Mouse (Mus musculus) G1E-ER4 (cell line): Measurements from ENCODE around the gene Gm10428. TPM values are rescaled to one million over a fixed set of nuclear protein-coding genes. Genes with fewer than 3 reads are reported as not detected.

Source experiments
- GATA1 ChIP-seq: IDR thresholded peaks from one replicate; pipeline ENCODE4 v1.8.0; 2012; ENCODE audit warnings: low read length, inconsistent platforms
- polyA plus RNA-seq: library from polyadenylated mRNA; stranded (reverse); fragments of >175 nt; gene quantifications from 2 replicates; pipeline ENCODE4 v1.2.3, GENCODE M21; 2012

Gene Gm10428
- not detected in 2 replicates for polyA plus RNA-seq

- no peak for TF ChIP-seq GATA1
These were observed at the start of gene Gm10428 for GRCm38 (mm10) chr11:62752780-62753179. TSS of gene Gm10428 (plus strand) at chr11:62753100.

- no peak for TF ChIP-seq GATA1
These were observed 46.8 kb upstream of the Gm10428 start for GRCm38 (mm10) chr11:62706141-62706540.

DNA sequence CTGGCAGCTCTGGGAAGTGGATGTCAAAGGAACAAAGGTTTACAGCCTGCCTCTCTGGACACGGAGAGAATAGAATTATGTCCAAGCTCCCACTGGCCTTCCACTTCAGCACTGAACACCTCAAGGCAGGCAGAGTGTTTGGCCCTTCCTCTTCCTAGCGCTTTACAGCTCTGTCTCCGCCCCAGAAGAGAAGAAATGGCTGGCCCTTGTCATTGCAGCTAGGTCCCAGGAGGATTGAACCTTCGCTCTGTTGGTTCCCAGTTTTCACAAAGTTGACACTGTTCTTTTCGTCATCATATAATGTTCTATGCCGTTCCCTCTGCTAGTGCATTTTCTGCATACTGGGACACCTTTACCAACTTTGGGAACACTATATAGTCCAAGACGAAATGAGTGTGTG is 44.6 kb upstream of the Gm10428 start:
- no peak for TF ChIP-seq GATA1

DNA sequence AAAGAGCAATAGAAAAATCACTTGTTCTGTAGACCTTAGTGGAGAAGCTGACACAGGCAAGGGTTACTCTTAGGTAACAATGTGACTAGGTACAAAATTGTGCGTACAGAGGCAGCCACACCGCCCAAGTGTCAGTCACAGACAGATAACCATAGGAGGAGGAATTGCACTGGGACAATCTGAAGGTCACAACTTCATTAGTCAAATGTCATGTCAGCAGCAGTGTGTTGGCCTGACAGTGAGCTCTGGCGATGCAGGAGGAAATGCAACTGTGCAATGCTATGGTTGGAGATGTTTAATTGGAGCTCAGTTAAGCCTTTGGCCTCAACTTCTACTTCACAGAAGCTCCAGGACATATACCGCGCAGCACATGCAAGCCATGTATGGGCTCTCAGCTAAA is 42.2 kb upstream of the Gm10428 start:
- no peak for TF ChIP-seq GATA1

- TF ChIP-seq GATA1, result no peak
These were observed 24.6 kb upstream of the Gm10428 start for GRCm38 (mm10) chr11:62728276-62728675.

GRCm38 (mm10) chr11:62731311-62732021 is 21.4 kb upstream of the Gm10428 start, which contains the start of gene Zfp287:
TSS of gene Zfp287 (minus strand) at chr11:62731905.
- no peak for TF ChIP-seq GATA1

DNA sequence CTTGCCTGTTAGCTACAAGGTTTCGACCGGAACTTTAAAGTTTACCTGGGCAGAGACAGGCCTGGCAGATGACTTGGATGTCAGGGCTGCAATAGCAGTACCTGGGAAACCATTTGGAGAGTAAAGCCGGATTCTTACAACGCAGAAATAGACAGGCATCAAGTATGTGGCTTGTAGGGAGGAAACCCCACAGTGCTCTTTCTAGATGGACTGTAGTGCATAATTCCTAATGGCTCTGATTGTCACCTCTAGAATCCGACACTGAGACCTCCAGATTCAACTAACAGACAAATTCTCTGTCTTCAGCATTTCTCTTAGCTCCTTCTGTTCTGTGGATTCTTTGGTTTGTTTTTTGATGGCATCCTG is 20.9 kb upstream of the Gm10428 start:
- TF ChIP-seq GATA1, result no peak

DNA sequence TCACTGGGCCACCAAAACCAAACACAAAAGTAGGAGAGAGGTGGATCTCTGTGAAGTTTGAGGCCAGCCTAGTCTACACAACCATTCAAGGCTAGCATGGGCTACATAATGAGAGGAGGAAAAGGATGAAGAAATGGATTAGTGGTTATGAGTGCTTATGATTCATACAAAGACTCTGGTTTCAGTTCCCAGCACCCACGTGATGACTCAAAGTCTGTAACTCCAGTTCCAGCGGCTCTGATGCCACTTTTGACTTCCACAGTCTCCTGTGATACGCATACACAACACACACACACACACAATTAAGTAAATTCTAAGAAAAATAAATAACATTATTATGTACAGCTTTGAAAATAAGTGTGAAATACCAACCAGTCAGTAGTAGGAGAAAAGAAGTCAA is 20.2 kb upstream of the Gm10428 start:
- TF ChIP-seq GATA1, result no peak

DNA sequence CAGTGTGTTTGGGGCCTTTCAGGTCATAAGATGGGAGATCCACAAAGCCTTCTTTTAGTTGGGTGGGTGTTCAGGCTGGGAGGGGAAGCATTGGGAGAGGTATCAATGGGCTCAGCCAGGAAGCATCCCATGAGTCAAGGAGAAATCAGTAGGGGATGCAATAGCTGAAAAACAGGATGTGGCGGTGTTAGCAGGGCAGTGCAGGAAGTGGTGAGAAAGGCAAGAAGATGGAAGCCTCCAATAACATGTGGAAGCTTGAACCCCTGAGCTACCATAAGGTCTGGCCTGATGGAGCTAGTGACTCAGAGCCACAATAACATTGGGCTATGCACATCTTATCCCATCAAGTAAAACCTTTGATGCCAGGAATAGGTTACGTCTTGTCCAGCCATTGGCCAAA is 11.7 kb upstream of the Gm10428 start:
- no peak for TF ChIP-seq GATA1

DNA sequence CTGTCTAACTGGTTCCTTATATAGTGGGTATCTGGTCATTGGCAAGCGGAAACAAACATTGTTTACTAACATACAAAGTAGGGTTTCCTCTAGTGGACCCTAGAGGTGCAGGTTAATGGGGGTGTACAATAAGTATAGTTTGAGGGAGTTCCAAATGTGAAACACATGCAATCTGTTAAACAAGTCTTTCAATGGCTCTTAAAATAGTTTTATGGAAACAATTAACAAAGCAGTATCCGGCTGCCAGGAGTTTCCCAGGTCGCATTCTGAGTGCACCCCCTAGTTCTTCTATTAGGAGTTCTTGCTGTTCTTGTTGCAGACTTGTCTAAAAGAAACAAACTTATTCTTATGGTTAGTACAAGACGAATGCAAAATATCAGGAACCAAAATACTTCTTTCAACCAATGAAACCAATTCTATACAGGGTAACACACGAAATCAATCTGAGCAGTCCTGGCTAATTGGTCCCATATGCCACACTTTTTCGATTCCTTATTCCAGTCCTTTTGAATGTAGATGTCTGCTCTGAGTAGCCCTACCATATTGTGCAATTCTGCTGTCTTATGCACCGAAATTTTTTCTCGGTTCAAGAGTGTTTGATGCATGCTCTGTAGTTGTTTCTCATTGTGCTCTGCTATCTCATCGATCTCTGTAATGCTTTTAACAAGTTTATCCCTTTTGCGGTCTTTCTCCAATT is 10.5 kb upstream of the Gm10428 start:
- TF ChIP-seq GATA1, result no peak

DNA sequence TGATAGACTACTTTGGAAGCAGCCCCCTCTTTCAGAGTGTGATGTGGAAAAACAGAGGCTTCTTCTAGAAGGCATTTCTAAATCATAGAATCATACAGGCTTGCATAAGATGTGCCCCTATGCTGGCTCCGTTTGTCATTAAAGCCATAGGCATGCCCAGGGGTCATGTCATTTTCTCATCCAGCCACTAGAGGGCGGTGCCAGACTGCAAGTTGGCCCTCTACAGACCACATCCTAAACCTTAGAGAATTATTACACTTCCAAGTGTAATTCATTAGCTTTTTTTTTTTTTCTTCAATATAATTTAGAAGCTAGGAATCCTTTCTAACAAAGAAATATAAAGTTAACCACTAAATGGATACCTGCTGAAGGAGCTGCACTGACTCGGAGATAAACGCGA is 8.8 kb upstream of the Gm10428 start:
- TF ChIP-seq GATA1, result no peak

DNA sequence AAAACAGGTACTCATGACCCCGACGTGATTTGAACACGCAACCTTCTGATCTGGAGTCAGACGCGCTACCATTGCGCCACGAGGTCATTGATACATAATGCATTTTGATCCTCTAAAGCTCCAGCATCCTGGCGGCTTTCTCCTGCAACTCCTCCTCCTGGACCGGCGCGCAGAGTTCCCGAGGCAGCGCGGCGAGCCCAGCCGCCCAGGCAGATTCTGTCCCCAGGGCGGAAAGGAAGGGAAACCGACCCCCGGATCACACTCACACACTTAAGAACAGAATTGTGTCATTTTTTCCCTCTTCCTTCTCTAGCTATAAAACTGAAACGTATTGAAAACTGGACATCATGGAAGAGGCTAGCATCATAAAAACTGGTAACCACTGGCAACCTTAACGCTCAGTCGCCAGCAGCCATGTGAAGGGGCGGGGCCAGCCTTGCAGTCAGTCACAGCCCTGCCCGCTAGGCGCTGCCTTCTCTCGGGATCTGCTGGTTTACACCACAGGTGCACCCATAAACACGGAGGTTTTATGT is 6.8 kb upstream of the Gm10428 start:
- no peak for TF ChIP-seq GATA1

DNA sequence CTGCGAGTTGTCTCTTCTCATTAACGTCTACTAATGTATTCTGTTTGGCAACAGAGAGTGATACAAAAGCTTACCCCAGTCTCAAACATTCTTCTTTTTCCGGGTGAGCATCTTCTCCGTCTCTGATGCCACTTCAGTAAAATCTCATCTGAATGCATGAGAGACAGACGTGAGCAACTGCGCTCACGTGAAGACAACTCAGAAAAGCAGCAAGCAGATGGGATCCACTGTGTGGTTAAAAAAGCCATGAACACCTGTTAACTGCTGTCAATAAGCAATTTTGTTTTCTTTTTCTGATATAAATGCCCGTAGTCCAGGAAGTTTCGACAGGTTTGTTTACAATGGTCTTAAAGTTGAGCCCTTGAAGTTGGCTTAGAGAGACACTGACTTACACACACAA is 5.7 kb upstream of the Gm10428 start:
- no peak for TF ChIP-seq GATA1

DNA sequence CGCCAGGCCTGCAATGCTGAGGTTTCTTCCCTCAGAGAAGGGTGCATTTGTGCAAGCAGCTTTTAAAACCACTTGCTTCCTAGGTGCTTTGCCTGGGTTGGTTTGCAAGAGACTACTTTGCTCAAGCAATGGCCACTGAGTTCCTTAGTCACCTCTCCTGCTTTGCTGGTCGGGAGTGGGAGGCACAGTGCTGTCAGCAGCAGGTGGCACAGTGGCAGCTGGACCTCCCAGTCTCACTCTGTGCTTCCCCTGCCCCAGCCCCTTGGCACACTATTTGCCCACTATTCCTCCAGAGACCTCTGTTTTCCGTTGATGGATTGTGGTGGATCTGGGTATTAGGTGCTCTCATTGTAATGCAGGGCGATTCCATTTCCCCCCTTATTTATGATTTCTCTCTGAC is 4.8 kb upstream of the Gm10428 start:
- TF ChIP-seq GATA1, result no peak

- TF ChIP-seq GATA1, result no peak
These were observed 709 bp upstream of the Gm10428 start for GRCm38 (mm10) chr11:62752191-62752590.

- no peak for TF ChIP-seq GATA1
These were observed 3.7 kb downstream of the Gm10428 start for GRCm38 (mm10) chr11:62756456-62757142.
